In the genomic region with DNA sequence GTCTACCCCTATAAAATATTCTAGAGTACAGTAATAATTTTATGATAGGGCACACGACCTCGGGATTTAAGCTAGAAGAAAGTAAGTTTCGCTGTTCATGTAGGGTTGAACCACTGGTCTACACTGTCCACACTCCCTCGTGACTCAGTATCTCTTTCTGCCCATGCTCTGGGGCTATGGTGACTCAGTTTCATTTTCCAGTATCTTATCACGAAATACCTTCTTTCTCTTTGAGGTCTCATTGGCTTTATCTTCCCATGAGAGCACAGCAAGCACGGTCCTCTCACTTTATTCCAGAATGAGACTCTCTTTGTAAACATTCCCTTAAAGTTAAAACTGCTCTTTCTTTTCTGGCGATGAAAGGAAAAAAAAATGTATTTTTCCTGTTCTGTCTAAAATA, we compare ENCODE assay signal across 24 mouse cellular contexts.
DNase-seq lines count a peak whose midpoint lies in the region; ATAC-seq lines count a peak whose summit lies in the region.
"Had no signal": no experiment of that assay in that cellular context is flagged by ENCODE, and none has a peak within 500 bp of the region (broad histone marks: within the 10 kb centered on the region; RNA-seq: fewer than 3 reads in every experiment).

No protein-coding gene starts in this region.

- H3K9me3 ChIP-seq in liver, embryonic 12.5 days (replicated peaks), result no peaks in the 10 kb centered on the region
- H3K9me3 ChIP-seq in liver, embryonic 13.5 days (replicated peaks), result no peaks in the 10 kb centered on the region
- no peaks in the 10 kb centered on the region for H3K9me3 ChIP-seq in liver, embryonic 16.5 days (replicated peaks; ENCODE audit: control insufficient read depth, low read length)
- H3K9me3 ChIP-seq: forebrain, embryonic 10.5 days; forebrain, embryonic 13.5 days; heart, embryonic 13.5 days; hindbrain, embryonic 10.5 days; hindbrain, embryonic 13.5 days had no signal

- H3K27ac ChIP-seq in liver, embryonic 12.5 days, result no peak overlapping the region
- H3K27ac ChIP-seq in liver, embryonic 13.5 days, result no peak overlapping the region
- no peak overlapping the region for H3K27ac ChIP-seq in liver, embryonic 16.5 days (ENCODE audit: low read length)
- H3K27ac ChIP-seq: forebrain, embryonic 10.5 days; forebrain, embryonic 13.5 days; gastrocnemius, adult 2 months; heart, embryonic 13.5 days; hindbrain, embryonic 10.5 days; hindbrain, embryonic 13.5 days had no signal

- no peaks in the 10 kb centered on the region for H3K27me3 ChIP-seq in liver, embryonic 12.5 days (replicated peaks)
- no peaks in the 10 kb centered on the region for H3K27me3 ChIP-seq in liver, embryonic 13.5 days
- H3K27me3 ChIP-seq in liver, embryonic 16.5 days (ENCODE audit: control insufficient read depth, insufficient read depth, low read depth, low read length), result no peaks in the 10 kb centered on the region
- H3K27me3 ChIP-seq: forebrain, embryonic 13.5 days; heart, embryonic 13.5 days; hindbrain, embryonic 13.5 days had no signal

- no peak overlapping the region for H3K4me3 ChIP-seq in liver, embryonic 12.5 days
- H3K4me3 ChIP-seq in liver, embryonic 13.5 days (replicated peaks), result no peak overlapping the region
- no peak overlapping the region for H3K4me3 ChIP-seq in liver, embryonic 16.5 days (ENCODE audit: low read depth, low read length)
- H3K4me3 ChIP-seq: forebrain, embryonic 10.5 days; forebrain, embryonic 13.5 days; gastrocnemius, adult 2 months; heart, embryonic 13.5 days; hindbrain, embryonic 10.5 days; hindbrain, embryonic 13.5 days had no signal

- WGBS in liver, embryonic 12.5 days (ENCODE audit: insufficient replicate concordance), result 52% methylated on average over 7 of the region's 7 CpGs
- 45% methylated on average over 7 of the region's 7 CpGs for WGBS in liver, embryonic 13.5 days (ENCODE audit: insufficient replicate concordance)
- WGBS in liver, embryonic 16.5 days (ENCODE audit: insufficient replicate concordance), result 49% methylated on average over 7 of the region's 7 CpGs

- peaks cover 17% of the 10 kb centered on the region for H3K4me1 ChIP-seq in liver, embryonic 12.5 days
- H3K4me1 ChIP-seq in liver, embryonic 13.5 days (replicated peaks), result peaks cover 17% of the 10 kb centered on the region
- no peaks in the 10 kb centered on the region; the same call in 1 of the 2 replicates for H3K4me1 ChIP-seq in liver, embryonic 16.5 days (ENCODE audit: control insufficient read depth, low read depth, low read length)
- H3K4me1 ChIP-seq: forebrain, embryonic 10.5 days; forebrain, embryonic 13.5 days; heart, embryonic 13.5 days; hindbrain, embryonic 10.5 days; hindbrain, embryonic 13.5 days had no signal

- intact Hi-C loops in heart, postnatal 14 days (cut with DNase I), result no loop called here

- no peak overlapping the region for H3K9ac ChIP-seq in liver, embryonic 12.5 days
- H3K9ac ChIP-seq in liver, embryonic 13.5 days, result no peak overlapping the region
- H3K9ac ChIP-seq in liver, embryonic 16.5 days (ENCODE audit: low read depth, low read length), result no peak overlapping the region
- H3K9ac ChIP-seq: forebrain, embryonic 13.5 days; heart, embryonic 13.5 days; hindbrain, embryonic 13.5 days had no signal

- H3K36me3 ChIP-seq in liver, embryonic 12.5 days, result no peaks in the 10 kb centered on the region
- H3K36me3 ChIP-seq in liver, embryonic 13.5 days, result no peaks in the 10 kb centered on the region
- H3K36me3 ChIP-seq in liver, embryonic 16.5 days (ENCODE audit: control insufficient read depth, insufficient read depth), result no peaks in the 10 kb centered on the region
- H3K36me3 ChIP-seq: forebrain, embryonic 10.5 days; hindbrain, embryonic 10.5 days; hindbrain, embryonic 13.5 days had no signal

- H3K4me2 ChIP-seq in liver, embryonic 12.5 days, result 0 out of 2 replicates have a peak overlapping the region, but pooled peaks have one; percentile 17
- H3K4me2 ChIP-seq in liver, embryonic 13.5 days, result no peak overlapping the region
- H3K4me2 ChIP-seq in liver, embryonic 16.5 days (ENCODE audit: low read depth, low read length), result no peak overlapping the region
- H3K4me2 ChIP-seq: forebrain, embryonic 13.5 days; heart, embryonic 13.5 days; hindbrain, embryonic 13.5 days had no signal

- DNase-seq in liver, result no peak
- no peak for DNase-seq in liver, embryonic 13.5 days
- DNase-seq in heart, postnatal 14 days, result no peak
- no peak for DNase-seq in lung, postnatal 4 days
- DNase-seq: adrenal gland, adult 8-10 months; adrenal gland, postnatal 25 days; cerebellum, adult 18-20 months; cerebellum, adult 9-10 months; cerebellum, postnatal 14 days; gastrocnemius, adult 2 months; gastrocnemius, postnatal 14 days; heart, adult 18-20 months; heart, postnatal 36 days had no signal

- peak; percentile 89 for ATAC-seq in liver, embryonic 12.5 days
- ATAC-seq in liver, embryonic 13.5 days (ENCODE audit: low read depth), result peak; percentile 86
- ATAC-seq in liver, embryonic 16.5 days (ENCODE audit: low read depth), result peak; percentile 71
- ATAC-seq: activated CD4-positive, CD25-positive, alpha-beta regulatory T cell, adult 4 months; CD4-positive, CD25-positive, alpha-beta regulatory T cell, adult 4 months; forebrain, embryonic 13.5 days; forebrain, embryonic 16.5 days; hindbrain, embryonic 16.5 days had no signal
